Mouse (Mus musculus): ENCODE measurements at regions not wholly inside any gene's neighbourhood (a gene's known extent, or its start where the extent isn't known, plus 50 kb on each side); places are given as distances from the start of the nearest gene placed in this dataset.

DNA sequence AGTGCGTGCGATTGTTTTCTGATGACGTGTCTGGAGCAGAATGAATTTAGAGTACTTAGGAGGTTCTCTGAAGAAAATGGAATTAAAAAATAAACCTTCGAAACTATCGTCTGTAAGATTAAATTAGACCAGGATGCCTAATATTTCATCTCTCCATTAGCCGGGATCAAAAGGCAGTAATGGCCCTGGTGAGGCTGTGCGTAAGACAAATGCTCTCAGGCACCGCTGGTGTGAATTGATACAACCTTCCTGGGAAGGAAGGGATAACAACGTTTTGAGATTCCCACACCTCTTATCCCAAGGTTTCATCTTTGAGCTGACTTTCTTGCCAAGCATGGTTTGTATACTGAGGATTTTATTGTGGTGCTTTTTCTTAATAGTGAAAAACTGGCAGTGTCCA, 113.1 kb downstream of the Mtx2 start:
- TF ChIP-seq CTCF (IDR thresholded peaks at IDR 0.05; ENCODE audit: borderline replicate concordance, insufficient read depth, low read depth, low read length), result no peak
- no peak for TF ChIP-seq POLR2A (IDR thresholded peaks at IDR 0.05; ENCODE audit: borderline replicate concordance, insufficient read depth, low read length)
